Mouse (Mus musculus): ENCODE results near the gene Atp2b4. TPM values are rescaled to one million over a fixed set of nuclear protein-coding genes. Genes with fewer than 3 reads are reported as not detected.

Atp2b4 gene
- polyA plus RNA-seq, 1 experiment from 2014 or later: 24.5 TPM

- H3K9me3 ChIP-seq (replicated peaks): no peaks in the 10 kb centered on the region
- WGBS: 92% methylated on average over 1 of the region's 1 CpGs
- no peak overlapping the region for H3K27ac ChIP-seq (ENCODE audit: poor library complexity, severe bottlenecking)
- H3K4me1 ChIP-seq (replicated peaks): peaks cover 16% of the 10 kb centered on the region
- no peaks in the 10 kb centered on the region for H3K27me3 ChIP-seq (replicated peaks)
- ATAC-seq (ENCODE audit: insufficient number of reproducible peaks, low FRiP score): no peak
- H3K4me3 ChIP-seq: no peak overlapping the region
- peaks cover 44% of the 10 kb centered on the region for H3K36me3 ChIP-seq
- H3K9ac ChIP-seq: no peak overlapping the region
- H3K4me2 ChIP-seq: no peak overlapping the region
Measured at GRCm38 (mm10) chr1:133653033-133653432, 147.8 kb downstream of the Atp2b4 start.

GRCm38 (mm10) chr1:133650288-133651055 is 150.4 kb downstream of the Atp2b4 start:
- no peak overlapping the region for H3K4me2 ChIP-seq
- no peak overlapping the region for H3K9ac ChIP-seq
- H3K9me3 ChIP-seq (replicated peaks): no peaks in the 10 kb centered on the region
- no peaks in the 10 kb centered on the region; the same call in none of the 2 replicates for H3K4me1 ChIP-seq (replicated peaks)
- H3K36me3 ChIP-seq: peaks cover 45% of the 10 kb centered on the region
- no peak overlapping the region for H3K27ac ChIP-seq (ENCODE audit: poor library complexity, severe bottlenecking)
- H3K27me3 ChIP-seq (replicated peaks): no peaks in the 10 kb centered on the region
- 94% methylated on average over 7 of the region's 7 CpGs for WGBS
- H3K4me3 ChIP-seq: no peak overlapping the region
- no peak for ATAC-seq (ENCODE audit: insufficient number of reproducible peaks, low FRiP score)

Small RNA genes lying within 50 kb of the gene (microRNA-seq; reads per million reads assigned to microRNA genes)
- 3.3 reads per million, percentile 10 among the genes with 10 or more reads in this experiment for gene Mir6903

Other genes with a start within 250 kb of the Atp2b4 start
- 421 and 452 TPM in 2 replicates for gene Snrpe, start 190.8 kb downstream of the Atp2b4 start, polyA plus RNA-seq (2016; fragmentation: Nextera tagmentation; extraction: Ambion mirVana)
- not detected in 2 replicates for gene Zbed6, start 140.2 kb downstream of the Atp2b4 start, polyA plus RNA-seq (2016; fragmentation: Nextera tagmentation; extraction: Ambion mirVana)
- 6.2 and 6.8 TPM in 2 replicates for gene Gm38394, start 139.7 kb downstream of the Atp2b4 start, polyA plus RNA-seq (2016; fragmentation: Nextera tagmentation; extraction: Ambion mirVana)
- 0.50 and 0.53 TPM in 2 replicates for gene Lax1, start 110.9 kb downstream of the Atp2b4 start, polyA plus RNA-seq (2016; fragmentation: Nextera tagmentation; extraction: Ambion mirVana)
- 0.22 and 0.66 TPM in 2 replicates for gene Optc, start 107.0 kb upstream of the Atp2b4 start, polyA plus RNA-seq (2016; fragmentation: Nextera tagmentation; extraction: Ambion mirVana)
- gene Prelp, start 120.4 kb upstream of the Atp2b4 start, polyA plus RNA-seq (2016; fragmentation: Nextera tagmentation; extraction: Ambion mirVana): 2.5 and 2.7 TPM in 2 replicates
- 15.7 and 17.5 TPM in 2 replicates for gene Fmod, start 236.2 kb upstream of the Atp2b4 start, polyA plus RNA-seq (2016; fragmentation: Nextera tagmentation; extraction: Ambion mirVana)

Measured in heart, embryonic 12.5 days (tissue).